In the genomic region with DNA sequence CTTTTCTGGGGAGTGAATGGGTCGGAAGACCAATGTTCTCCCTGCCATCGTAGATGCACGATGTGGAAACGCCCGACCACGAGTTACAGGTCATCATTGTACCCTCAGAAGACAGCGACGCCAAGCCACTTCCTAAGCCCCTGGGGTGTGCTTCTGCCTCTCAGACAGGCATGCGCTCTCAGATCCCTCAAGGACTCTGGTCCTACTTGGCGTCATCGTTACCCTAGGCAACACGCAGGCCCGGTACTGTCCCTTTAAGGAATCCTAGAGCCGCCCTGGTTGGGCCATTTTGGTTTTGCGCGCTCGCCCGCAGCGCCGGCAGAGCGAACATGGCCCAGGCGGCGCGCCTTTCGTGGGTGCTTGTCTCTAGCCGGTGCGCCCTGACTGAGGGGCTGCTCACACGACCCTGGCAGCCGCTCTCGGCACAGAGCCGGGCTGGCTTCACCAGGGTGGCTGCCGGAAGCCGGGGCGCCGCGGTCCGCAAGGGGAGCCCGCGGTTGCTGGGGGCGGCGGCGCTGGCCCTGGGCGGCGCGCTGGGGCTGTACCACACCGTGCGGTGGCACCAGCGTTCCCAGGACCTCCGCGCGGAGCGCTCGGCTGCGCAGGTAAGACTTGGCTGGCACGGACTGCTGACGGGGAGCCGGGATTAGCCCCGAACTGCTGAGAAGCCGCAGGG, we compare ENCODE assay signal across 8 mouse cellular contexts. TPM values are rescaled to one million over a fixed set of nuclear protein-coding genes. Genes with fewer than 3 reads are reported as not detected.
DNase-seq lines count a peak whose midpoint lies in the region; ATAC-seq and TF ChIP-seq lines count a peak whose summit lies in the region.

No protein-coding gene starts in this region.

- H3K4me1 ChIP-seq in hindbrain, embryonic 13.5 days (replicated peaks) = peaks cover 22% of the 10 kb centered on the region

- peak overlapping the region; percentile 96 for H3K4me2 ChIP-seq in hindbrain, embryonic 13.5 days

- H3K4me3 ChIP-seq in hindbrain, embryonic 13.5 days = peak overlapping the region; percentile 94

- POLR2A ChIA-PET in Patski (lab: Charles Lee) = no interaction called here

- no peaks in the 10 kb centered on the region for H3K27me3 ChIP-seq in Patski
- no peaks in the 10 kb centered on the region for H3K27me3 ChIP-seq in hindbrain, embryonic 13.5 days

- no peak for TF ChIP-seq CTCF in Patski (IDR thresholded peaks at IDR 0.05)

- H3K27ac ChIP-seq in hindbrain, embryonic 13.5 days = peak overlapping the region; percentile 93

- CTCF ChIA-PET in Patski (lab: Charles Lee) = interaction anchor here (1.0 to 2.8 kb wide), 2 partner anchors 41 to 91 kb away, joined by 3 to 9 read pairs; no protein-coding TSS in a partner anchor

- ATAC-seq in Patski = peak; percentile 87
- peak; percentile 97 for ATAC-seq in hindbrain, embryonic 13.5 days (ENCODE audit: low FRiP score)

- no peaks in the 10 kb centered on the region for H3K9me3 ChIP-seq in hindbrain, embryonic 13.5 days

- in situ Hi-C loops in Patski (cut with MboI; ENCODE audit: low pct_unique_long_range_greater_than_20kb) = loop anchor here (5.0 kb wide), 1 partner anchor 176 kb away; a partner anchor contains a TSS

- peak; percentile 85 for DNase-seq in Patski (ENCODE audit: low read depth, low spot score)
- DNase-seq in cerebellum, postnatal 10 days = peak; percentile 90 to 94
- peak; percentile 89 to 90 for DNase-seq in frontal cortex, postnatal 10 days (ENCODE audit: low spot score in 2 of 2)
- DNase-seq in layer of hippocampus, postnatal 14 days (ENCODE audit: low spot score in 2 of 2) = peak; percentile 89 to 95
- peak; percentile 95 for DNase-seq in lung, postnatal 10 days
- peak; percentile 72 for DNase-seq in ovary, postnatal 14 days (ENCODE audit: low spot score)
- peak; percentile 59 to 63 for DNase-seq in thymus, postnatal 10 days (ENCODE audit: low spot score in 2 of 2)

- 0% methylated on average over 54 of the region's 59 CpGs for WGBS in hindbrain, embryonic 13.5 days

- peak overlapping the region; percentile 95 for H3K9ac ChIP-seq in hindbrain, embryonic 13.5 days

- H3K36me3 ChIP-seq in hindbrain, embryonic 13.5 days = peaks cover 22% of the 10 kb centered on the region

RNA-seq across cellular contexts. Expression of a gene that starts 0.4 kb away (rescaled TPM):
- polyA plus RNA-seq in Patski (2021) = 53.1 TPM
- polyA plus RNA-seq in hindbrain, embryonic 13.5 days (2015; fragmentation: Nextera tagmentation; extraction: Ambion mirVana) = 41.2 and 41.3 TPM in 2 replicates
- total RNA-seq in layer of hippocampus, postnatal 14 days (2021) = 10 to 100 TPM; 36.6 to 40.3 TPM

RNA-seq across cellular contexts. Expression of a gene that starts 8.0 kb away (rescaled TPM):
- 98.7 TPM for polyA plus RNA-seq in Patski (2021)
- polyA plus RNA-seq in hindbrain, embryonic 13.5 days (2015; fragmentation: Nextera tagmentation; extraction: Ambion mirVana) = 1.0 TPM in 1 of 2 replicates, not detected in the other
- 1 to 10 TPM; 2.0 to 2.9 TPM for total RNA-seq in layer of hippocampus, postnatal 14 days (2021)

RNA-seq across cellular contexts. Expression of a gene that starts 14.3 kb away (rescaled TPM):
- polyA plus RNA-seq in Patski (2021) = 89.4 TPM
- 103 and 108 TPM in 2 replicates for polyA plus RNA-seq in hindbrain, embryonic 13.5 days (2015; fragmentation: Nextera tagmentation; extraction: Ambion mirVana)
- total RNA-seq in layer of hippocampus, postnatal 14 days (2021) = 100 to 1,000 TPM; 181 to 189 TPM

RNA-seq across cellular contexts. Expression of a gene that starts 42.9 kb away (rescaled TPM):
- 18.0 TPM for polyA plus RNA-seq in Patski (2021)
- 42.7 and 44.3 TPM in 2 replicates for polyA plus RNA-seq in hindbrain, embryonic 13.5 days (2015; fragmentation: Nextera tagmentation; extraction: Ambion mirVana)
- 1,000 to 10,000 TPM; 1,139 to 1,143 TPM for total RNA-seq in layer of hippocampus, postnatal 14 days (2021)

RNA-seq across cellular contexts. Expression of a gene that starts 44.0 kb away (rescaled TPM):
- polyA plus RNA-seq in Patski (2021) = 69.7 TPM
- 52.4 and 53.7 TPM in 2 replicates for polyA plus RNA-seq in hindbrain, embryonic 13.5 days (2015; fragmentation: Nextera tagmentation; extraction: Ambion mirVana)
- total RNA-seq in layer of hippocampus, postnatal 14 days (2021) = 10 to 100 TPM; 67.3 to 69.5 TPM

Comparison
In these comparisons a context has a peak if more than half of its experiments do, and no peak if none do; other contexts are left out.
1. Peak in every context shown above with its lines: DNase-seq, ATAC-seq, H3K4me3 ChIP-seq and H3K27ac ChIP-seq.
2. RNA of a gene that starts 8.0 kb away (polyA plus RNA-seq): 98.7 TPM in Patski (single experiment); 1.0 TPM in hindbrain, embryonic 13.5 days; every median in the first group is over 10 times any median in the second.